Mouse (Mus musculus) layer of hippocampus, adult 2 months (tissue): ENCODE measurements around the gene Slain1. TPM values are rescaled to one million over a fixed set of nuclear protein-coding genes. Genes with fewer than 3 reads are reported as not detected.
A peak's percentile ranks its signal among the peaks of the same experiment; 100 is the strongest.

Source experiments
- DNase-seq, 2 experiments: peaks; one replicate each; pipeline ENCODE4 v3.0.0; 2022; ENCODE audit warnings: low spot score in 2 of 2
- H3K27ac ChIP-seq: fragments of 200-600 bp; 2 replicates; pipeline ENCODE4 v1.8.1; 2022
- H3K4me3 ChIP-seq: fragments of 200-600 bp; 2 replicates; pipeline ENCODE4 v1.8.1; 2022; ENCODE audit warnings: mild to moderate bottlenecking
- CTCF ChIP-seq: fragments of 200-600 bp; conservative IDR thresholded peaks from 2 replicates; pipeline ENCODE4 v1.8.1; 2022; ENCODE audit warnings: antibody characterized with exemption, mild to moderate bottlenecking, moderate library complexity
- total RNA-seq, 2 experiments: library from RNA; stranded (reverse); gene quantifications; 2 replicates each; pipeline ENCODE4 v1.2.3; 2021

Slain1 gene
- total RNA-seq, 2 experiments from 2014 or later, result 49.9 to 53.7 TPM

- no peak for DNase-seq
Observed at GRCm38 (mm10) chr14:103718393-103718792, 68.4 kb downstream of the Slain1 start.

GRCm38 (mm10) chr14:103718836-103719575 lies 69.0 kb downstream of the Slain1 start:
- H3K4me3 ChIP-seq, result peak overlapping the region; percentile 38
- DNase-seq, result peak; percentile 85 to 90
- peak overlapping the region; percentile 60 for H3K27ac ChIP-seq
- peak; percentile 90 for TF ChIP-seq CTCF

More at GRCm38 (mm10) chr14:103718393-103718792, 68.4 kb downstream of the Slain1 start:
- TF ChIP-seq CTCF, result no peak
- no peak overlapping the region for H3K27ac ChIP-seq
- H3K4me3 ChIP-seq, result no peak overlapping the region

- Histone ChIP-seq H3K27ac (no peak overlapping the region), H3K4me3 (no peak overlapping the region)
- no peak for DNase-seq
- no peak for TF ChIP-seq CTCF
Observed at GRCm38 (mm10) chr14:103720163-103720562, 70.1 kb downstream of the Slain1 start.

- Histone ChIP-seq H3K27ac (no peak overlapping the region), H3K4me3 (no peak overlapping the region)
- peak; percentile 77 for TF ChIP-seq CTCF
- DNase-seq, result peak; percentile 42 to 75
Observed at GRCm38 (mm10) chr14:103720637-103721355, 70.8 kb downstream of the Slain1 start.

- DNase-seq, result no peak
- H3K27ac ChIP-seq, result no peak overlapping the region
- TF ChIP-seq CTCF, result no peak
- no peak overlapping the region for H3K4me3 ChIP-seq
Observed at GRCm38 (mm10) chr14:103723314-103723713, 73.3 kb downstream of the Slain1 start.

DNA sequence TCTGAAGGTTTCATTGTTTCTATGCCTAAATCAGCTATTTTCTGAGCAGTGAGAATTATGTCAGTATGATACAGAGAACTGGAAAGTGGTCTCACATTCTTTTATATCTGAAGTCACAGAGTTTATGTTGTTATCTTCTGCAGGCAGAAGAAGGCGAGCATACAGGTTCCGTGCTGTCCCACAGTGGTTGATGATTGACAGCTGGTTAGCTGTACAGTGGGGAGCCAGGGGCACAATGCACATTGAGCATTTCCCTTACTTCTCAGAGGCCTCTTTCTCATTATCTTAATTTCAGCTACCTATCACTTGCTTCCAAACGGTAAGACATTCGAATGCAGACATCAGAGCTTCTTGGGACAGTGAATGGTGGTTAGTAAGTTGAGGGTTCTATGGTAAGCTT lies 73.8 kb downstream of the Slain1 start:
- Histone ChIP-seq H3K27ac (no peak overlapping the region), H3K4me3 (no peak overlapping the region)
- TF ChIP-seq CTCF, result no peak
- no peak for DNase-seq

DNA sequence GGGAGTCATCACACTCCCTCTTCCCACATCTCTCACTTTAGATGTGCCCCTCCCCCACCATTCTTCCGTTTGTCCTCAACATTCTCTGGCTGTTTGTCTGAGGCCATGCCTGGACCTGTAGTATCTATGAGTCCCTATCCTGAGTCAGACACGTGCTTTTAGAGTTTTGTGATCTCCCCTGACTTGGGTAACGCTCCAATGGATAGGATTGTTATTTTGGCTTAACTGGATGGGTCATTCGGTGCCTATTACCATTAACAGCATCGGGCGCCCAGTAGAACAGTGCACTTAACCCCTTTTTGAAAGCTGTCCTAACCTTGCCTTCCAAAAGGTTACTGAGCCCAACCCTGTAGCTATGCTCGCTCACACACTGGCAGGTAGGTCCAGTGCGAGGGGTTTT lies 78.5 kb downstream of the Slain1 start:
- no peak for DNase-seq

DNA sequence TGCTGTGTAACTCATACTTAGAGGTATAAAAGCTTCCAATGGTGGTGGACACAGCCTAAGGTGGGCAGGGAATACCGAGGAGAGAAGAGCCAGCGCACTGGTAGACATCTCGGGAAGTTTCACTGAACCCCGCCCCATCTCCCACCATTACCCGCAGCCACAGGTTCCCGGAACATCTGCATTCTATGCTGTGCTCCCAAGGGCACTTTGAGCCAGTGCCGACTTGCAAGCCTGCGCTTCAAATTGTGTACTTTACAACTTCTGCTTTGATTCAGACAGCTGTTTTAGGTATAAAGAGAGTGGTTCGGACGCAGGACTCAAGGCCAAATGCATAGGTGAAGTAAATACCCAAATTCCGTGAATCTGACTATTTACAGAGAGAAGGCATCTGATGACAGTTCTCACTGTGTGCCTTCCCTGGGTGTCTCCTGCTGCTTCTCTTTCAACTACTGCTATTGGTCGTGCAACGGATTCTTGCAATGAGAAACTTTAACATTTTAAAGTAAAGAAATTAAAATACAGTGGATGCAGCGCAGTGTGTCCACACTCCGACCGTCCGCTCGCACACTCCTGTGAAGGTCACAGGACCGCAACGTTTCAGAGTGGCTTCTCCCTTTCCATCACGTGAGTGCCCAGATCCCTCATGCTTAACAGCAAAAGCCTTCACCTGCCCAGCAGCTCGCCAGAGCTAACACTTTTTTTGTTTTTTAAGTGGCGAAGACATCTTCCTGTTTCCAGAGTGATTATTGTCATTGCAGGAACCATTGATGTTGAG lies 79.1 kb downstream of the Slain1 start:
- no peak overlapping the region for H3K27ac ChIP-seq
- DNase-seq, result no peak
- no peak for TF ChIP-seq CTCF

More for the DNA sequence above, 78.5 kb downstream of the Slain1 start:
- Histone ChIP-seq H3K27ac (no peak overlapping the region), H3K4me3 (no peak overlapping the region)
- no peak for TF ChIP-seq CTCF

DNA sequence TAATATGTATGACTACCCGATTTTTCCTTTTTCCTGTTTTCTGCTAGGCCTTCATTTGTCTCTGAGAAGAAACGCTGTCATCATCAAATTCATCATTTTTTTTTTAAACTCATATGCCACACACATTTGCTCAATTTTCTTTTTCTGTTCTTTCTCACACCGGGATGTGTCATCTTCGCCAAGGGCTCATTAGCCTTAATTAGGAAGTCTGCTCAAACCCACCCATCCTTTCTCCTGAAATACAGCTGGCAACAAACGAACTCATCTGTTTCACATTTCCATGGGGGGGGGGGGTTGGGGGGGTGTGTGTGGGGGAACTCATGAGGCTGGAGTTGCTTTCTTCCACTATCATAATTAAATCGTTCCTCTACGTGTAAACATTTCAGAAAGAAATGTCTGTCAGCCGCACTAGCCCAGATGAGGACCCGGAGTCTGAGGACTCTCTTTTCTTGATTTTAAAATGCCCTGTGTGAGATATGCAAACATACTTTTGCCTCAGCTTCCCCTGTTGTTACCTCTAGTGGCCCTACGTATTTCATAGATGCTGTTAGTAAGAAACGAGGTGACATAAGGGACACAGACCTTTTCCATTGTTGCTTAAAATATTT lies 79.8 kb downstream of the Slain1 start:
- Histone ChIP-seq H3K4me3 (no peak overlapping the region), H3K27ac (no peak overlapping the region)
- no peak for TF ChIP-seq CTCF
- DNase-seq, result no peak

More for the DNA sequence above, 79.1 kb downstream of the Slain1 start:
- H3K4me3 ChIP-seq, result no peak overlapping the region

DNA sequence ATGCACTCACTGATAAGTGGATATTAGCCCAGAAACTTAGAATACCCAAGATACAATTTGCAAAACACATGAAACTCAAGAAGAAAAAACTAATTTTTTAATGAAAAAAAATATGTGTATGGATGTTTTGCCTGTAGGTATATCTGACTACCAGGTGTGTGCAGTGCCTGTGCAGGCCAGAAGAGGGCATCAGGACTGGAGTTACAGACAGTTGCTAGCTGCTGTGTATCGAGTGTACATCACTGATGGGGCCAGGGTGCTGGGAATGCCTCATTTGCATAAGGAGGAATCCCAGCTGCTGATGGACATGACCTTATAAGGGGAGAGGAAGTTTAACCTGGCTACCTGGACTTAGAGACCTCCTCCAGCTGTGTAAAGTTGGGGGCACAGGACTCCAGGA lies 82.6 kb downstream of the Slain1 start:
- peak; percentile 50 for TF ChIP-seq CTCF
- DNase-seq, result no peak
- Histone ChIP-seq H3K4me3 (no peak overlapping the region), H3K27ac (no peak overlapping the region)

DNA sequence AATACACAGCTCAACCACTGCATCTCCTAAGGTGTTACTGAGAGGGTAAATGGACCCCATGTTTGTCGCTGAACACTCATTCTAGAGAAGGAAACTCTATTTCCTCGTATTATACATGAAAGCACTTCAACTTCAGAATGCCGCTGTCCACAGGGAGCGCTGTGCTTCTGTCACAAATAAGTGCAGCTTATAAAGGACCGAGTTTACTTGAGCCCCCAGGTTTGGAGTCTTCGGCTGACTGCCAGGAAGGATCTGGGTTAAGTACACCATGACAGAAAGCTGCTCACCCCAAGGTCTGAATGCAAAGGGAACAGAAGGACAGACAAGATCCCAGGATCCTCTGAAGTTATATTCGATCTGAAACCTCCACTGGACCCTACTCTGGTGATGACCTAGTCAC lies 91.2 kb downstream of the Slain1 start:
- Histone ChIP-seq H3K27ac (no peak overlapping the region), H3K4me3 (no peak overlapping the region)
- no peak for DNase-seq
- peak; percentile 12; the same call in 1 of the 2 replicates for TF ChIP-seq CTCF

- Histone ChIP-seq H3K27ac (no peak overlapping the region), H3K4me3 (no peak overlapping the region)
- no peak for TF ChIP-seq CTCF
- DNase-seq, result no peak
Observed at GRCm38 (mm10) chr14:103742150-103742549, 92.1 kb downstream of the Slain1 start.
